Mouse (Mus musculus) right cerebral cortex, postnatal 10 days (tissue): ENCODE data around the gene Prph2.

Experiments used
- DNase-seq, 2 experiments: peaks; one replicate each; pipeline ENCODE4 v3.0.0; 2021; ENCODE audit warnings: low spot score in 2 of 2

The Prph2 gene

GRCm38 (mm10) chr17:46910186-46910585, at the start of gene Prph2:
Prph2 (plus strand) TSS chr17:46910459.
- DNase-seq = no peak

GRCm38 (mm10) chr17:46864566-46865195, 45.6 kb upstream of the Prph2 start:
- DNase-seq = no peak

- DNase-seq = no peak
Measured at GRCm38 (mm10) chr17:46866836-46867235, 43.4 kb upstream of the Prph2 start.

GRCm38 (mm10) chr17:46870204-46870798, 40.0 kb upstream of the Prph2 start:
- DNase-seq = no peak

GRCm38 (mm10) chr17:46870913-46871312, 39.3 kb upstream of the Prph2 start:
- DNase-seq = no peak

GRCm38 (mm10) chr17:46872806-46873205, 37.5 kb upstream of the Prph2 start:
- no peak for DNase-seq

GRCm38 (mm10) chr17:46874133-46874532, 36.1 kb upstream of the Prph2 start:
- no peak for DNase-seq

GRCm38 (mm10) chr17:46875626-46876025, 34.6 kb upstream of the Prph2 start:
- no peak for DNase-seq

- no peak for DNase-seq
Measured at GRCm38 (mm10) chr17:46876371-46876950, 33.8 kb upstream of the Prph2 start.

- no peak for DNase-seq
Measured at GRCm38 (mm10) chr17:46877061-46877460, 33.2 kb upstream of the Prph2 start.

- DNase-seq = no peak
Measured at GRCm38 (mm10) chr17:46879841-46880311, 30.4 kb upstream of the Prph2 start.

- no peak for DNase-seq
Measured at GRCm38 (mm10) chr17:46880322-46880721, 29.9 kb upstream of the Prph2 start.

- DNase-seq = no peak
Measured at GRCm38 (mm10) chr17:46881728-46882127, 28.5 kb upstream of the Prph2 start.

GRCm38 (mm10) chr17:46883107-46883506, 27.2 kb upstream of the Prph2 start:
- no peak for DNase-seq

- no peak for DNase-seq
Measured at GRCm38 (mm10) chr17:46884766-46885165, 25.5 kb upstream of the Prph2 start.

- no peak for DNase-seq
Measured at GRCm38 (mm10) chr17:46885218-46885909, 24.9 kb upstream of the Prph2 start.

GRCm38 (mm10) chr17:46885910-46886643, 24.2 kb upstream of the Prph2 start:
- DNase-seq = no peak

- peak; percentile 72 to 82 for DNase-seq
Measured at GRCm38 (mm10) chr17:46888511-46889212, 21.6 kb upstream of the Prph2 start.

- peak; percentile 89 for DNase-seq
Measured at GRCm38 (mm10) chr17:46889450-46890084, 20.7 kb upstream of the Prph2 start.

- DNase-seq = peak; percentile 99
Measured at GRCm38 (mm10) chr17:46890116-46890815, 20.0 kb upstream of the Prph2 start, which contains the start of gene Tbcc. Tbcc (plus strand) TSS chr17:46890684.
